Mouse (Mus musculus): ENCODE data around the gene Dcpp3.
"Not testable (repeated sequence)": the region's sequence is repeated elsewhere in the genome, so short reads cannot be mapped to it uniquely, and the experiment has no call there.

The Dcpp3 gene

GRCm38 (mm10) chr17:23917158-23917557 lies at the start of gene Dcpp3:
Dcpp3 (plus strand) TSS chr17:23917458.
- DNase-seq (ENCODE audit: low read depth in 2 of 2, low spot score in 2 of 2), result not testable (repeated sequence)

GRCm38 (mm10) chr17:23867756-23868155 lies 49.5 kb upstream of the Dcpp3 start, which contains the start of gene Prss21:
Prss21 (plus strand) TSS chr17:23868056.
- DNase-seq (ENCODE audit: low read depth in 2 of 2, low spot score in 2 of 2), result no peak

- DNase-seq (ENCODE audit: low read depth in 2 of 2, low spot score in 2 of 2), result no peak
These were observed 48.7 kb upstream of the Dcpp3 start for GRCm38 (mm10) chr17:23868513-23868912.

DNA sequence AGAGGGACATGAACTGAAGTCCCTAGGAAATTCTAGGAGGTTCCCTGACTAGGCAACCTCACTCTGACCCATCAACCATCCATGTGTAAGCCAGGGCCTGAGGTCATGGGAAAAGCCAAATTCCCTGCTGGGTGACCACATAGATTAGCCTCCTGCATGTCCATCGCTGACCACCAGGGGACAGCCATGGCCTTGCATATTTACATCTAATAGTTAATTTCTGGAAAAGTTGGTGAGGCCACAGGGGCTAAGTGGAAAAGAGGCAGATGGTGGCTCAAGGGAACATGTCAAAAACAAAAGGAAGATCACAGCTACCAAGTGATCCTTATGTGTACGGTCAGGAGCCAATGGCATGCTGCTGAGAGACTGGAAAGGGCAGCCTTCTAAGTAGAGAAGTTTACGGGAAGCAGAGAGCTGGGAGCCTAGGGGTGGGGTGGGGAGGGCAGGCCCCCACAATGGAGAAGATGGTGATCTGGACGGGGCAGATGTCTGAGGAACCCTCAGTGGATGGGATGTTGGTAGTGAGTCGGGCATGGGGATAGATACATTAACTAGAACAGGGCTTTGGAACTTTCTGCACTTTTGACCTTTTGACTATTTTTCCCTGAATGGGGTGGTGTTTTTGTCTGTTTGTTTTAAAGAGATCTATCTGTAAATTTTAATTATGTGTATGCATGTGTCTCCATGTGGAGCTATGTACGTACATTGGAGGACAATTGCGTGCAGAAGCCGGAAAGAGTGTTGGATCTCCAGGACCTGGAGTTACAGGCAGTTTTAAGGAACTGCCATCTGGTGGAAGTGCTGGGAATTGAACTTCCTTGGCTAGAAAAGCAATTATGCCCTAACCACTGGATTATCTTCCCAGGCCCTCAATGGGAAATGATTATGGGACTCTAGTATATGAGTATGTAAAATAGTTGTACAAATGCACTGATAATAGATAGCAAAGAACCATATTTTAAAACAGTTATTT lies 43.1 kb upstream of the Dcpp3 start:
- no peak for DNase-seq (ENCODE audit: low read depth in 2 of 2, low spot score in 2 of 2)

- DNase-seq (ENCODE audit: low read depth in 2 of 2, low spot score in 2 of 2), result no peak
These were observed 40.5 kb upstream of the Dcpp3 start for GRCm38 (mm10) chr17:23876741-23877140.

DNA sequence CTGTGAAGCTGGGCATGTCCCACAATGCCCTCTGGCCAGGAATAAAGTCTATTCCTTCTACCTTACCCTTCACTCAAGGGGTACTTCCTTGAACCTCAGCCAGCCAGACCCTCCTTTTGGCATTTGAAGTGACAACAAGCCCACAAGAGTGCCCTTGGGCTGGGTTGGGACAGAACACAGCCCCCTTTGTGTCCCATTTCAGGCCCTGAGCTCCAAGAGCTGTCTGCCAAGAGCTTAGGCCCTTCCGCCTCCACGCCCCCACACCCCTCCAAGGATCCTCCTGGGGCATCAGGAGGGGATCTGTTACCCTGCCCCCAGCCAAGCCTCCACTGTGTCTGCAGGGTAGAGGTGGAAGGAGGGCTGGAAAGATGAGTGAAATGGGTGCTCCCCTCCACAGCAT lies 40.1 kb upstream of the Dcpp3 start:
- no peak for DNase-seq (ENCODE audit: low read depth in 2 of 2, low spot score in 2 of 2)

DNA sequence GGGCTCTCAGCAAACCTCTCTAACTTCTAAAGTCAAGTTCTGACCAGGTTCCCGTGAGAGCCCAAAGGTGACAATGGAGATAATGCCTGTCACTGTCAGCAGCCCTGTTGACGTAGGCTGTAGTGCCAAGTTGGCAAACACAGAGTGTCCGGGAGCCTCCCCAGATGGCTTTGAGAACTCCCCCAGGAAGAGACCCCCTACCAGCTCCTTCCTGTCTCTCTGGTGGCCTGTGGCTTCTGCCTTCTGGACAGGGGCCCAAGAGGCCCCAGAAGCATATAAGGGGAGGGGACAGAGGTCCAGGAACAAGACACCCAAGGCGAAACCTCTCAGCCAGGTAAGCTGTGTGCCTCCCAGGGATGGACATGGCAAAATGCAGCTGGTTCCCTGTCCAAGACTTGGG lies 36.7 kb upstream of the Dcpp3 start, which contains the start of the genes Dcpp1 and Dcpp2:
Dcpp1 (plus strand) TSS at position 301 of the 400 bp plus-strand sequence.
Dcpp2 (plus strand) TSS at position 305 of the 400 bp plus-strand sequence.
- DNase-seq (ENCODE audit: low read depth in 2 of 2, low spot score in 2 of 2), result not testable (repeated sequence)

GRCm38 (mm10) chr17:23924531-23925007 lies 7.3 kb downstream of the Dcpp3 start:
- peak; percentile 74 to 75 for DNase-seq (ENCODE audit: low read depth in 2 of 2, low spot score in 2 of 2)

- DNase-seq (ENCODE audit: low read depth in 2 of 2, low spot score in 2 of 2), result peak in 1 of 2 experiments; percentile 5
These were observed 7.8 kb downstream of the Dcpp3 start for GRCm38 (mm10) chr17:23925090-23925493.

- no peak for DNase-seq (ENCODE audit: low read depth in 2 of 2, low spot score in 2 of 2)
These were observed 13.9 kb downstream of the Dcpp3 start for GRCm38 (mm10) chr17:23931157-23931556.

DNA sequence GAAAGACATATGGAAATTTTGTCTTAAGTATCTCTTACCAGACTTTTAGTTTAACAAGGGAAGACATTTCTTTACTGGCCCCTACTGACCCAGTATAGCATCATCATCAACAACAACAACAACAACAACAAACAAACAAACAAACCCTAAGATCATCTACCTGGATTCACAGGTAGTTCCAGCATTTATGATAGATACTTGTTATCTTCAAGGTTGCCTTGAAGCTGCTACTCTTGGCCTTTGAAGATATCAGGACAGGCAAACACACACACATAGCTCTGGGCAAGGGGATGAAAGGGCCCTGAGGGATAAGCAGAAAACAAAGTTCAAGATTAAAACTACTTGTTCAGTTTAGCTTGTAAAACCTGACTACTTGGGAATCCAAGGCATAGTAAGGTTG lies 24.1 kb downstream of the Dcpp3 start, which contains the start of gene Sbp:
Sbp (plus strand) TSS at position 301 of the 400 bp plus-strand sequence.
- DNase-seq (ENCODE audit: low read depth in 2 of 2, low spot score in 2 of 2), result no peak

DNA sequence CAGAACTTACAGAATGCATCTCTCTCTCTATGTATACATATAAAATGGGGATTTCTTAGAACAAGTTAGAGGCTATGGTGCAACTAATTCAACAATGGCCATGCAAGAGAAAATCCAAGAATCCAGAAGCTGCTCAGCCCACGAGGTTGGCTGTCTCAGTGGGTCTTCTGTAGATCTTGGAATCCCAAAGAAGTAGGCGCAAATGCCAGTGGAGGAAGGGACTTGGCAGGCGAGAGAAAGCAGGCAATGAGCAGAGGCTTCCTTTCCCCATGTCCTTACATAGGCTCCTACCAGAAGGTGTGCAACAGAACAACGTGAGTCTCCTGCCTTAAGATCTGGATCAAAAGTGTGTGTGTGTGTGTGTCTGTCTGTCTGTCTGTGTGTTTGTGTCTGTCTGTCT lies 30.2 kb downstream of the Dcpp3 start:
- DNase-seq (ENCODE audit: low read depth in 2 of 2, low spot score in 2 of 2), result not testable (repeated sequence)

- no peak for DNase-seq (ENCODE audit: low read depth in 2 of 2, low spot score in 2 of 2)
These were observed 31.8 kb downstream of the Dcpp3 start for GRCm38 (mm10) chr17:23949068-23949467.

- not testable (repeated sequence) for DNase-seq (ENCODE audit: low read depth in 2 of 2, low spot score in 2 of 2)
These were observed 33.6 kb downstream of the Dcpp3 start for GRCm38 (mm10) chr17:23950828-23951227.

- no peak for DNase-seq (ENCODE audit: low read depth in 2 of 2, low spot score in 2 of 2)
These were observed 37.9 kb downstream of the Dcpp3 start, which contains the start of gene Sbpl for GRCm38 (mm10) chr17:23955174-23955573. Sbpl (minus strand) TSS chr17:23955274.

DNA sequence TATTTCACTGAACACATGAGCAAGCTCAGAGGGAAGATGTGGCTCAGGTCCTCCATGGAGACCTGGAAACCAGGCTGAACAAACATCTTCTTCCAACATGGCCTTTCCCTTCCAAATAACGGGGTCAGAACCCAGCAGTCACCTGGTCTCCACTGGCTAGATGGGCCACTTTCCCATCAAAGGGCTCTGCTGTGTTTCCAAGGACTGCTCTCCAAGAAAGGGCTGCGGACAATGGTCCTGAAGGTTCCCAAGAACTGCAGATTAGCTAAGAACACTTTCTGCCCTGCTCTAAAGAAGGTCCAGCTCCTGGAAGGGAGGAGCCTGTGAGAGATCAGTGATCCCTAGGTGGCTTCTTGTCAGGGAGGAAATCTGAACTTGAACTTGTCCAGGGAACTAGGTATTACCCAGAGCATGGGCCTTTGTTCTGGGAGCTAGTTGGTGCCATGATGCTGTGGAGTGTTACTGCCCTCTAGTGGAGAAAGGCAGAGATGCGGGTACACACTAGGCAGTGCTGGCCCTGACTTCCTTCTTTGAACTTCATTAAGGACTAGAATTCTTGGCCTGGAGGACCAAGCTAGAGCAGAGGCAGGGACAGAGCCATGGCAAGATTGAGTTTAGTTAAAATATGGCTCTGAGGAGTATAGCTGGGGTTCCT lies 43.0 kb downstream of the Dcpp3 start:
- peak; percentile 69 to 76 for DNase-seq (ENCODE audit: low read depth in 2 of 2, low spot score in 2 of 2)

DNA sequence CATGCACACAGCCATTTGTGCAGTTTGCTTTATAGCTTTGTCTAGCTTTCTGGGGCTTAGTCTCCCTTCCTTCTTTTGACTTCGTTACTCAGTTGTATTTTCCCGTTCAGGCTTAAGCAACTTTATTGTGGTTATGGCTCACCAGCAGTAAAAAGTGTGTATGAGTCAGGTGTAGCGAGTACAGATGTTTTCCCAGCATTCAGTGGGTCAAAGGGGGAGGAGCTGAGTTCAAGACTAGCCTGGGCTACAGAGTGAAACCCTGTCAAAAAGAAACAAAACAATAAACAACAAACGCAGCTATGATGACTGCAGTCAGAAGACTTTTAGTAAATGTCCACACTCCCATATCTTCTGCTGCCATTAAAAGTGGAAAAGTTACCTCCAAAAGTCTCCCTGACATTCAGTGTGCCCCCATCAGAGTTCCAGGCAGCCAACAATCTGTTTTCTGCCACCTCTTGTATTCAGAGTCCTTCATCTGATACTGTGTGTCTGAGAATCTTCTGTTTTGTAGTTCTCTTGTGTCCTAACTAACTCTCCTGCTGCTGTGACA lies 44.4 kb downstream of the Dcpp3 start:
- DNase-seq (ENCODE audit: low read depth in 2 of 2, low spot score in 2 of 2), result no peak

DNA sequence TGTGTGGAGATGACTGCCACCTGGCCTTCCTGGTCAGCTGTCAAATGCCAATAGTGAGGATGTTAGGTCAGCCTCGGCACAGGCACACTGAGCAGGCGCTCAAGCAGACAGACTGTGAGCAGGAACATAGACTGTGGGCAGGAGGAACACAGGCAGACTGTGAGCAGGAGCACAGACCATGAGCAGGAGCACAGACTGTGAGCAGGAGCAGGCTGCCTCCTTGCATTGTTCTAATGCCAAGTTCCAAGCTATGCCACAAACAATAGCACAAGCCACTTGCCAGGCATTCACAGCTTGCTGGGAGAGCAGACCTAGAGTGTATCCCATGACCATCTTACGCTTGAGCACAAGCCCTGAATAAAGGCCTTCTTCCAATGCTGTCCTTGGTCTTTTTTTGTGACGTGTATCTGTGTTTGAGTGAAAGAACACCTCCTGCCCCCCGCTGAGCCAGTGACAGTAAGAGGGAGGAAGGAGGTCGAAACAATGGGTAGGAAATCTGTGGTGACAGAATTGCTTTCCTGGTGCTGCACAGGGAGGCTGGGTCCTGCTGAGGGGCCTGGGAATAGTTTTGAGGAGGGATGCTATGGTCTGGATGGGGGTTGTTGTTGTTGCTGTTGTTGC lies 48.7 kb downstream of the Dcpp3 start:
- DNase-seq (ENCODE audit: low read depth in 2 of 2, low spot score in 2 of 2), result no peak

- no peak for DNase-seq (ENCODE audit: low read depth in 2 of 2, low spot score in 2 of 2)
These were observed 49.6 kb downstream of the Dcpp3 start for GRCm38 (mm10) chr17:23966658-23967401.

GRCm38 (mm10) chr17:23968780-23969179 lies 51.5 kb downstream of the Dcpp3 start:
- DNase-seq (ENCODE audit: low read depth in 2 of 2, low spot score in 2 of 2), result no peak

Data from CD8-positive naive resting alpha-beta T cell, adult 2 months (primary cell).